Mouse (Mus musculus): Measurements from ENCODE around the gene Ush1c.
A peak's percentile ranks its signal among the peaks of the same experiment; 100 is the strongest.
"Not testable (repeated sequence)": the region's sequence is repeated elsewhere in the genome, so short reads cannot be mapped to it uniquely, and the experiment has no call there.

Ush1c gene

DNA sequence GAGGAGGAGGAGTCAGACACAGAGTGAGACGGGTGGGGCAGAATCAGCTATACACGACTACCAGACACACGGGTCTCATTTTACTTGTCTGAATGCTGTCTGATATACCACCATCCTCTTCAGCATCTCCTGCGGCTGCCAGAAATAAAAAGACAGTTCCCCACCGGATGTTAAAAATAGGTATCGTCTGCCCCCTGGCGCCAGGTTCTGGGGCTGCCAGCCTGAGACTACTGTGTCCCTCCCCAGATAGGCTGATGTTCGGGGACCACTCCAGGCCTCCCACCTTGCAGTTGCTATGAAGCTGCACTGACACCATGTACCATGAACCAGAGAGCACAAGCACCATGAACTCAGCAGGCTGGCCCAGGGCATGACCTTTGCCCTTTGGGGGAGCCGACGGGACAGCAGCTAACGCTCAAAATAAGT is 34.2 kb downstream of the Ush1c start:
- peak; percentile 71 for DNase-seq

DNA sequence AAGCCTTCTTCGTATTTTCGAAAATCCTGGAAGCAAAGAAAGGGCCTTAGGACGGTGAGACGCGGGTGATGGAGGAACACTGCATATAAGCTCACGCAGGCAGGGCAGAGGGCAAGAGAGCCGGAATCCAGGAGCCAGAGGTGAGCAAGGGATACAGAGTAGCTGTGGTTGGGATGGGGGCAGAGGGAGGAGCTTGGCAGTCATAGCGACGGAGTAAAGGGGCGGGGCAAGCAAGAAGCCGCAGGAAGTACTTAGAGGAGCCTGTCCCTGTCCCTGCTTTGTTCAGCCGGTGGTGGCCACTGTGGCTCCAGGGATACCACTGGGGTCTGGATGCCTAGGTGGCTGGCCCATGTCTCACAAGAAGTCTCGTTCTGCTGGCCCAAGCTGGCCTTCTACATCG is 36.7 kb downstream of the Ush1c start:
- no peak for DNase-seq

DNA sequence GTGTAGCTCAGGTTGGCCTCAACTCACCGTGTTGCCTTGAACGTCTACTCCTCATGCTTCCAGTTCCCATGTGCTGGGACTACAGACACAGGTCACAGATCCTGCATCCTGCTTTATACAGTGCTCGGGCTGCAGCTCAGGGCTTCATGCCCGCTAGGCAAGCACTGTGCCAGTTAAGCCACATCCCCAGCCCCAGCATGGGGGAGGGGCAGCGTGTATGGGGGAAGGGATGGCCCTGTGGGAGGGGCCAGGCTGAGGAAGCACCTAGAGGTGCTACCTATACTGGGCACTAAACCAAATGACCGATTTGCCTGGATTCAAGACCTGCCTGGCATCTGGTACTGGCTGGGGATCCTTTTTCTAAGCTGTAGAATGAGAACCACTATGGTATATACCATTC is 38.3 kb downstream of the Ush1c start:
- DNase-seq = no peak

DNA sequence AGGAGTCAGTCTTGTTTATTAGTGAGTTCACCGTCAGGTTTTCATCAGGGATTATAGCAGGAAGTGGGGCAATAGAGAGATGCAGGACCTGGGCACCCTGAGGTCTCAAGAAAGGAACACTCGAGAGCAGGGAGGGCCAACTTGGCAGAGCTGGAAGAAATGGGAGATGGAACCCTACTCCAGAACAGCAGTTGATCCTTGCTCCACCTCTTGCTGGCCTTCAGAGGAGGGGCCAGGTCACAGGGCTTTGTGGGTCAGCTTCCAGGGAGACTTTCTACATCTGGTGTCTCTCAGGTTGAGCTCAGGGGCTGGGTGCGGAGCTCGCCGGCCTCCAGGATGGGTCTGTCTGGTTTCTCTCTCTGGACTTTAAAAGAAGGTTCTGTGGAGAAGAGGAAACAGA is 42.9 kb downstream of the Ush1c start:
- DNase-seq = no peak

DNA sequence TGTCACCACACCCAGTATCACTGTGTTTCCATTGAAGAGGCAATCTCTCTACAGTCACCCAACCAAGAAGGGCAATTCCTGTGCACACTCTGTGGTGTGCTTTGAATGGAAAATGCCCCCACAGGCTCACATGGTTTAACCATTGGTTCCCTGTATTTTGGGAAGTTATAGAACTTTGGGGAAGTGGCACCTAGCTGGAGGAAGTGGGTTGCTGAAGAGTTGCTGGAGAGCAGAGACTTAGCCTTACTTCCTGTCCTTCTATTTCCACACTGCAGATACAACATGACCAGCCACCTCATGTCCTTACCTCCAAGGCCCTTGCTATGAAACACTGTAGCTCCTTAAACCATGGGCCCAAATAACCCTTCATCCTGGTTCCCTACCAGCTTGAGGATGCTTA is 54.1 kb downstream of the Ush1c start:
- no peak for DNase-seq

DNA sequence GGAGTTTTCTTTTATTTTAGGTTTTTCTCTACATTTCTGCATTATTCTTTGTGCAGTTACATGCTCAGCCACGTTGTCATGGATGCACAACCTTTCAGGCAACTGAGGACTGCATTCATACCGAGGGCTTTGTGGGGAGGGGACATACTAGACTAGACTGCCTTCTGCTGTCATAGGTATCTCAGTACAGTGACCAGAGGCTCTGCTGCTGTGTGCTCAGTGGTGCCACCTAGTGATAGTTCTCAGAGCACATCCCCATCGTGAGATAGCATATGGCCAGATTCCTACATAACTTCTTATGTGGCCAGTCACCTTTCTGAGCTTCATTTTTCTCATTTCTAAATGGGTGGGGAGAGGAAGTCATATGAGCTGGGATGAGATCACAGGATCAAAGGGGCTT is 56.7 kb downstream of the Ush1c start:
- DNase-seq = peak; percentile 56

DNA sequence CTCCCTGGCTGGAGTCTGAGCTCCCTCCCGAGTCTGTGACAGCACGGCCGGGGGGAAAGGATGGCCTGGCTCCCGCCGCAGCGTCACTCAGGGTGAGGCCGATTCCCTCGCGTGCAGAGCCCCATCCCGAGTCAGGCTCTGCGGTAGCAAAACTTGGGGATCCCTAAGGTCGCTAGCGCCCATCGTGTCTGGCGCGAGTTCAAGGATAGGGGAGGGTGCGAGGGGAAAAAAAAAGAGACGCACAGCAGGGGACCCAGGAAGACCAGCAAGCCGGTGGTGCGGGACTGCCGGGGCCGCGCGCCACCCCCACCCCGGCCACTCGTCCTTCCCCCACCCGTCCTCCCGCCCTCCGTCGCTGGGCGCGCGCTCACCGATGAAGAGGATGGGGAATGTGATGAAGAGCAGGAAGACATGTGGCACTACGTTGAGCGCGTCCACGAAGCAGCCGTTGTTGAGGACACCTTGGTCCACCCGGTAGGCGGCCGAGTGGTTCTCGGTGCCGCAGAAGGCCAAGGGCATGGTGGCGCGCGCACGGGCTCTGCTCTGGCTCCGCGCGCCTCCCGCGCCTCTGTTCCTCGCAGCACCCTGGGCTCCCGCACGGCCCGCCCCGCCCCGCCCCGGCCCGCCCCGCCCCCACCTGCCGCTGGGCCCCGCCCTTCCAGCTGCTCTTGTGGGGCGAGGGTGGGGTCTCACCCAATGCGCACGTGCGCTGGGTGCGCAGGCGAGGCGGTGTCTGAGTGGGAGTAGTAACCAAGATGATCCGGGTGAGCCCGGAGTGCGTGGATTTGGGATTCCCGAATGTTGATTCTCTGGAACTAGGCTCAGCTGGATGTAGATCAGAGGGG is 58.6 kb downstream of the Ush1c start, which contains the start of gene Abcc8:
TSS of gene Abcc8 (minus strand) at position 603 of the 845 bp plus-strand sequence.
- DNase-seq = peak; percentile 52

DNA sequence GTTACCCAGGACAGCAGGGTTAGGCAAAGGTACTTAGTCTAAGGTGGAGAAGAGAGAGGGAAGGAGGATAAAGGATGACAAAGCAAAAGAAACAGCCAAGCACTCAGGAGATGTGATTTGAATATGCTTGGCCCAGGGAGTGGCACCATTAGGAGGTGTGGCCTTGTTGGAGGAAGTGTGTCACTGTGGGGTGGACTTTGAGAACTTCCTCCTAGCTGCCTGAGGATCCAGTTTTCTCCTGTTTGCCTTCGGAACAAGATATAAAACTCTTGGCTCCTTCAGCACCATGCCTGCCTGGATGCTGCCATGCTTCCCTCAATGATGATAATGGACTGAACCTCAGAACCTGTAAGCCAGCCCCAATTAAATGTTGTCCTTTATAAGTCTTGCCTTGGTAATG is 69.3 kb downstream of the Ush1c start:
- DNase-seq = not testable (repeated sequence)

DNA sequence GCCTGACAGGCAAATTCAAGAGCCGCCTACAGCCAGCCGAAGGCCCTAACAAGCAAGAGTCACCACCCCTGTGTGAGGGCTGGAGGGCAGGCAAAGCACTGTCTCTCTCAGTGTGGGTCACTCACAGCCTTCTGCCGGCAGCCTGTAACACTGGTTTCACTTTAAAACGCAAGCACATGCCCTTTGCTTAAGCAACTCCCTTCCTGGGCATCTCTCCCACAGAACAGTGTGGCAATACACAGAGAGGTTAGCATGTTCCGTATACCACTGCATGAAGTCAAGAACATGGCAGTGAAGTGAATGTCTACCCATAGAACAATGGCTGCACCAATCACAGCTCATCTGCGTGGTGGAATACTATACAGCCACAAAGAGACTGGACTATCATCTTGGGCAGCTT is 69.9 kb downstream of the Ush1c start:
- DNase-seq = no peak

DNA sequence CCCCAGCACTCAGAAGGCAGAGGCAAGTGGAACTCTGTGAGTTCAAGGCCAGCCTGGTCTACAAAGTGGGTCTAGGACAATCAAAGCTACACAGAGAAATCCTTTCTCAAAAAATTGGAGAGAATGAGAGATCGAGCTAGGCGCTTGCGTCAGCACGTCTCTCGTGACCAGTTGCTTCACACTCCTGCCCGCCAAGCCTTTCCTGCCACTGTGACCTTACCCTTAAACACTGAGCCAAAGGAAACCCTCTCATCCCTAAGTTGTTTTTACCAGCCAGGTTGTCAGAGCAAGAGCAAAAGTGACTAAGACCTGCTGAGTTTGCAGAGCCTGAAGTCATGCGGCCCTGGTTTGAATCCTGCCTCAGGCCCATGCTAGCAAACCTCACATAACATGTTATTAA is 70.4 kb downstream of the Ush1c start:
- no peak for DNase-seq

DNA sequence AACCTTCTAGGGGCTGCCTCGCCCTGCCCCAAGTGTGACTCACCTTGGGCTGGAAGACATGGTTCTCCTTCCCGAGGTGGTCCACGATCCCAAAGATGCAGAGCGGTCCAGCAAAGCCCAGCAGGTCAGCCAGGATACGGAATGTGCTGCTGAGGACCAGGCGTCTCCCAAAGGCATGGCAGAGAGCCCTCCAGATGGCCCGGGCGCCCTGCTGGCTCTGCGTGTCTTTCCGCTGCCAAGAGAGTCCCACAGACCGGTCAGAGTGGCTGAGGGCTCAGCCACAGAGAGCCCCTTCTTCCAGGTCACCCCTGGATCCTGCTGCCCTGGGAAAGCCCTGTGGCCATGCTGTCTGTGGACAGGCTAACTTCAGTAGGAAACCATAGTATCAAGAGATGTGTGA is 72.4 kb downstream of the Ush1c start:
- no peak for DNase-seq

DNA sequence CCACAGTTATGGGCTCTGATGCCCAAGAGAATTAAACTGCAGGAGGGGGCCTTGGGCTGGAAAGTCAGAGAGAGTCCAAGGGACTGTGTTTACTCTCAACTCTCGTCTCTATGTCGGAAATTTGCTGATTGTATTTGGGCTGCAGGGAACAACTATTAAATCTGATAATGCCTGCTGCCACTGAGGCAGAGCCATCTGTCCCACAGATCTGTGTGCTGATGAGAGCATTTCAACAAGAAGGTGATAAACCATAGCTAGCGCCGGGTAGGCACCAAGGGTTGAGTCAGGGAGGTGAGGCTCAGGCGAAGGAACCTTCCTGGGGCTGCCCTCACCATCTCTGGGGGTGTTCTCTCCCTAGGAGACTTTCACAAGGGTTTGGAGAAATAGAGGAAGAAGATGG is 75.6 kb downstream of the Ush1c start:
- no peak for DNase-seq

DNA sequence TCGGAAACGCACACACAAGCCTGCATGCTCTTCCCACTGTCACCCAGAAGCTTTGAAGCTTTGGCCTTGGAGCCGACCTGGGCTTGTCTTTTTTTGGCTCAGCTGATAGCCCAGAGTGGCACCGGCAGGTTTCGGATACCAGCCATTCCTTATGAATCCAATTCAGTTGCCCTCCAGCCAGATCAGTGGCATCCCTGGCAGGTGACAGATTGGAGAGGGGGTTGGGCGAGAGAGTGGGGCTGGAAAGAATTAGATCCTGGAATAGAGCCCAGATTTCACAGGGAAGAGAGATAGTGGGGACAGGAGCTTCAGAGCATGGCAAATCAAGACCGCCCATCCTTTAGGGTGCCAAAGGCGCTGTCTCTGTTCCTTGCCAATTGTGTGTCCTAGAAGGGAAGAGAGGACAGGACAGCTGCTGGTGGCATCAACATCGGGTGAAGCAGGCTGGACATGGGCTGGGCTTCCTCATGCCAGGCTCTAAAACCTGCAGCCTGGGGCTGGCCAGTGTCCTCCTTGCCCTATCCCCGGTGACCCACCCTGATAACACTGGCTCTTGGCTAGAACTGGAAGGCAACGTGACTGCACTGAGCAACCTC is 76.1 kb downstream of the Ush1c start:
- DNase-seq = no peak

DNA sequence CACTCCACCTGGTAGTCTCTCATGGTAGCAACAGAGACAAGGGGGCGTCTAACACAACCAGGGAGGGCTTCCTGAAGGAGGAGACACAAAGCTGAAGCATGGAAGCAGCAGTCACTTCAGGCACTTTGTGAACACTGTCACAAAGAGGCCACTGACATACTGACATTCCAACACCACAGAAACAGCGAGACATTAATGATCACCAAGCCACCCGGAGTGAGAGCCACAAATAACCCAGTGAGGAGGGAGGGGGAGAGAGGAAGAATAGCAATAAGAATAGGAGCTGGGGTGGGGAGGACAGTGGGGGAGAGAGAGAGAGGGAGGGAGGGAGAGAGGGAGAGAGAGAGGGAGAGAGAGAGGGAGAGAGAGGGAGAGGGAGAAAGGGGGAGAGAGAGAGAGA is 76.7 kb downstream of the Ush1c start:
- no peak for DNase-seq

DNA sequence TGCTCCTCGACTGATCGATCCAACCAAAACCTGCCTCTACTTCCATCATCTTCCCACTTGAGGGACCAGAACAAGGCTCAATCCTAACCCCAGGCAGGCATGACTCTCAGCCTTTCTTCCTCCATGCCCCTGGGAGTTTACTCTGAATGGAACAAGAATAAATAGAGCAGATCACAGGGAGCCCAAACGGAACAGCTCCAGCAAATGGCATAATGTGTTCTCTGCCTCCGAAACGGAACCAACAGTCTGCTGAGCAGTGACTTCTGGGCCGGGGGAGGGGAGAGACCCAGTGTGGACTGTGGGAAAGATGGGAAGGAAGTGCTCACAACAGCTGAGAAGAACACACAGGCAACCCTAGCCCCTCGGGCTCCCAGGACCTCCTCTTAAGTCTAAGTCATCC is 80.6 kb downstream of the Ush1c start:
- no peak for DNase-seq

DNA sequence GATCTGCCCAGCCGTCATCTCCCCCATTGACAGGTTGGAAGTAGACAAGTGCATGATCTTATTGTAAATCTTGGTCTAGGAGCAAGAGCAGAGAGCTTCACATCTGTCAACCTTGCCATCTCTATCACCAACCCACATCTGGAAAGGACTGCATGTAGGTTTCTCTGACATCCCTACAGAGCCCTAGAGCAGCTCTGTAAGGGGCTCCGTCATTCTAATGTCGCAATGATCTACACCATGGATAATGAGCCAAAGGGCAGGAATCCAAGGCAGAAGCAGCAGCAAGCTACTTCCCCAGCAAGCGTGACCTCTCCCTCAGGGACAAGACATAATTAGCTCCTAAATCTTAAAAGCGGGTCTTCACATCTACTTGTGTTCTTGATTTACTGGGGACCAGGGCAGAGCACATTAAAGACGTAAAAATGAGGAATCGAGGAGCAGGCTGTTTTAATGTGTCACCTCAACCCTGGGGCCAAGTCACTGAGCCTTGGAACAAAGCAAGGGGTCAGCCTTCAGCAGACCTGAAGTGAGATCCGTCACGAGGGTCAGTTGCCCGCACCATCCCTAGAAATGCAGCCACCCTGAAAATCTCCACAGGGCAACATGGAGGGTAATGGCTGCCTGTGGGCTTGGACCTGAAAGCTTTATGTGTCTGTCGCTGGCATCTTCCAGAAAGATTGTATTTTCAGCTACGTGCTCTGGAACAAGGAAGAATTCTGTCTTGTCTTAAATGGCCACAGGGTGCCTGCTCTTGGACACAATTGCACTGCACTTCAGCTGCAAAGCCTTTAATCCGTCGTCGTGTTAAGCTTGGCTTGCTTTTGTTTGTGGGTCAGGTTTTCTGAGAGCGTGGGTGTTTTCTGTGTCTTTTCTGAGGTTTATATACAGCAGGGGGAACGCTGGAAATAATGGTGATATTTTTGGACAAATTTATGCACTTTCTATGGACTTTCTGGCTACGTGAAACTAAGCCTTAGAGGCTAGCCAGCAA is 83.5 kb downstream of the Ush1c start:
- no peak for DNase-seq

DNA sequence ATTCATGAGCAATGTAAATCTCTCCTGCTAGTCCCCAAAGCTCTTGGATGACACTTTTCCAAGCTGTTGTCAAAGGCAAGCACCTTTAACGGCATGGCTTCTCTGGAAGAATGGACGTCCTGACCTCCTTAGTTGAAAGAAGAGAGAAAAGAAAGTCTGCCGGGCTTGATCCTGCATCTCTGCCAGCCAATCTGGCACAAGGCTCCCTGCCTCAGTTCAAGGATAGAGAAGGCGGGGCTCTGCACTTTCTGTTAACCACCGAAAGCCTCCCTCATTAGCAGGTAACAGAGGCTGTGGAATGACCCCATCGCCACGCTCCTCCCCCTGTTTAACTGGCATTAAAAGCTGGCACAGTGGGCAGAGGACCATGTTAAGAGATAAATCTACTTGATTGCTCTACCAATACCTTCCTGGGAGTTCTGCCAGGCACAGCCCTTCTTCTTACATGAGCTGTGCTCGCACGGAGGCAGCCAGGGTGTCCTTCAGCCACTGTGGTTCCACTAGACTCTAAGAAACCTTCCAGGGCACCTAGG is 85.4 kb downstream of the Ush1c start:
- no peak for DNase-seq

DNA sequence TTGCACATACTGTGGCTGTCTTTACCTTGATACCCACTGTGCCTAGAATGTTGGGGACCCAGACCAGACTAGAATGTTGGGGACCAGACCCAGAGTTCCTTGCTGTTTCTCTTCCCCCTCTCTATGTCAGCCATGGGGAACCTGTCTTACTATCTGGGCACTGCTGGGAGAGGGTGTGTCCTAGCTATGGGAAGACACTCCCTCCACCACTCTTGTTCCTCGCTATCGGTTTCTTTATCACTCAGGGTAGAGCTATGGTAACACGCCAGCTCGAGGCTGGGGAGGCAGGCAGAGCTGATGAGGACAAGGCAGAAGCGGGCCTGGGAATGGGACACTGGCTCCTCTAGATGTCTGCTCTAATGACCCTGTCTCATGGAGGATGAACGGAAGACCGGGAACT is 90.9 kb downstream of the Ush1c start:
- DNase-seq = no peak

DNA sequence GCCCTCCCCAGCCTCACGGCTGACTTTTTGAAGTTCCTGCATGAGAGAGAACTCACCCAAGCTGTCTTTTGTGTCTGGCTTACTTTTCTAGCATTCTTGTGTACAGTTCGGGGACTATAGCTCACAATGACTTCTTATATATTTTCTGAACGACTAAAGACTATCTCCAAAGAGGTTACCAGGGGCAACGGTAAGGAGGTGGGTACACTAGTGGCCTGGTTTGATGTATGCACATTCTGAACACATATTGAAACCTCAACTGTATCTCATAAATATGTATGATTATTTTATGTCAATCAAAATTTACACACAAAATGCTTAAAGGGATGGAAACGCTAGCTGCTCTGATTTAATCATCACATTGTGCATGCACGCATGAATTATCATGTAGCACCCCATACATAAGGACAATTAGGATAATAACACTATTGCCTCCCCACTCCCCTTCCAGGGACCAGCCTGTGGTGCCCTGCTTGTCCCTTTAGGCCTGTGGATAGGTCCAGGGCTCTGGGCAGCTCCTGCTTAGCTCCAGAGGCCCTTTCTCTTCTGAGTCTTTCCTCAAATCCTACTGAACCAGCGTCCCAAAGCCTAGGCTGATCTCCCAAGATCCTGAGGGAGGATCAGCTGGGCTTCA is 91.5 kb downstream of the Ush1c start:
- no peak for DNase-seq
